Mouse (Mus musculus): ENCODE measurements around the gene Sfrp2. TPM values are rescaled to one million over a fixed set of nuclear protein-coding genes. Genes with fewer than 3 reads are reported as not detected.

Gene Sfrp2
- polyA plus RNA-seq, 1 experiment from 2014 or later = 181 TPM

DNA sequence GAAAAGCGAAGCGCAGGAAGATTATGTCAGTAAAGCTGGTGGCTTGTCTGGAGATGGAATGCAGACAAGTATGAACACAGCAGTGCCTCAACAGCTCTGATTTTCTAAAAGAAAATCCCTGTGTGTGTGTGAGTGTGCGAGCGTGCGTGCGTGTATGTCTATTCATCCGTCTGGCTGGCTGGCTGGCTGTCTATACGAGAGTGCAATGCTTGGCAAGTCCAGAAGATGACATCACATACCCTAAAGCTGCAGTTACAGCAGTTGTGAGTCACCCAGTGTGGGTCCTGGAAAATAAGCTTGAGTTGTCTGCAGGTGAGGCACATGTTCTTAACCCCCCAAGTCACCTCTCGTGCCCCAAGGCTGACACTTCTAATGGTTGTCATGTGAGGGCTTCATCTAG is 9.3 kb downstream of the Sfrp2 start:
- H3K27ac ChIP-seq (replicated peaks in 1 of 2; ENCODE audit: control insufficient read depth in 1 of 2, insufficient read depth in 1 of 2, low read depth in 2 of 2, low read length in 2 of 2) = no peak overlapping the region
- no peaks in the 10 kb centered on the region for H3K9me3 ChIP-seq (ENCODE audit: control insufficient read depth, low read length)
- H3K9ac ChIP-seq (ENCODE audit: low read length) = no peak overlapping the region
- H3K4me1 ChIP-seq (ENCODE audit: control insufficient read depth in 2 of 2, insufficient read depth in 2 of 2, low read length in 2 of 2) = peaks cover 0 to 2% of the 10 kb centered on the region in 2 experiments; a peak in 1 of 4 replicates
- H3K4me3 ChIP-seq (ENCODE audit: control insufficient read depth in 1 of 2, insufficient read depth in 1 of 2, low read depth in 1 of 2, low read length in 2 of 2) = no peak overlapping the region
- H3K27me3 ChIP-seq (ENCODE audit: control insufficient read depth, insufficient read depth, low read length) = no peaks in the 10 kb centered on the region
- ATAC-seq (ENCODE audit: insufficient number of reproducible peaks, insufficient read depth, low FRiP score, low read depth) = no peak
- no peak overlapping the region for H3K4me2 ChIP-seq (ENCODE audit: low read length)
- 71% methylated on average over 9 of the region's 9 CpGs for WGBS
- no peaks in the 10 kb centered on the region for H3K36me3 ChIP-seq (ENCODE audit: control insufficient read depth, insufficient read depth, low read length)

DNA sequence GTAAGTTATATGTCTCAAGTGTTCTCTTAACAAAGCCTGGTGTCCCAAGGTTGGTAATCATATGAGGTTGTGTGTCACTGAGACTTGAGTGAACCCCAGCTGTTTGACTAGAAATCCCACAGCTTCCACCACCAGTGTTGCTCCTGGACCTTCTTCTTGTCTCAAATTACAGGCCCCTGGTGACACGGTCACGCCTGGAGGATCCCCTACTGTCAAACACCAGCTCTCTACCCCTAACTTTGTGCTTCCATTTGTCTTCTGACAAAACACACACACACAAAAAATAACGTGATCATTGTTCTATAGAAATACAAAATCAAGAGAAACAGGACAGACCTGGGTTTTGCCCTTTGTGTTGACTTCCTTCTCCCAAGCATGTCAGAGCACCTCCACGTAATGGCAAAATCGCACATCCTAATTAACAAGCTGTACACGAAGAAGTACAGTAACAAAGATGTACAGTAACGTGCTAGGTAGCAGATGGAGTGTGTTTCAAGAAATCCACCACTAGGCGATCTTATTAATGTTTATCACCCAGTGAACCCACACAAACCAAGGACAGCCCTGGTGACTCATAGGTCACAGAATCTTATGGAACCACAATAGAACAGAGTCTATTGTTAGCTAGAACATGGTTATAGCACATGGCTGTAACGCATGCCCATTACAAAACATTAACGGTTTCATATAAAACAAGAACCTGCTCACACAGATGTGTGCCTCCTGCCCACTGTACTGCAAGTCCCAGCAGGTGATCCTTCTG is 15.5 kb downstream of the Sfrp2 start:
- Histone ChIP-seq H3K27ac (replicated peaks in 1 of 2; ENCODE audit: control insufficient read depth in 1 of 2, insufficient read depth in 1 of 2, low read depth in 2 of 2, low read length in 2 of 2) (no peak overlapping the region), H3K36me3 (ENCODE audit: control insufficient read depth, insufficient read depth, low read length) (no peaks in the 10 kb centered on the region), H3K4me2 (ENCODE audit: low read length) (no peak overlapping the region), H3K9ac (ENCODE audit: low read length) (no peak overlapping the region), H3K9me3 (ENCODE audit: control insufficient read depth, low read length) (no peaks in the 10 kb centered on the region), H3K27me3 (ENCODE audit: control insufficient read depth, insufficient read depth, low read length) (no peaks in the 10 kb centered on the region), H3K4me3 (ENCODE audit: control insufficient read depth in 1 of 2, insufficient read depth in 1 of 2, low read depth in 1 of 2, low read length in 2 of 2) (no peak overlapping the region), H3K4me1 (ENCODE audit: control insufficient read depth in 2 of 2, insufficient read depth in 2 of 2, low read length in 2 of 2) (peaks cover 7 to 8% of the 10 kb centered on the region in 2 experiments; a peak in 2 of 4 replicates)
- ATAC-seq (ENCODE audit: insufficient number of reproducible peaks, insufficient read depth, low FRiP score, low read depth) = no peak
- WGBS = 83% methylated on average over 10 of the region's 10 CpGs

DNA sequence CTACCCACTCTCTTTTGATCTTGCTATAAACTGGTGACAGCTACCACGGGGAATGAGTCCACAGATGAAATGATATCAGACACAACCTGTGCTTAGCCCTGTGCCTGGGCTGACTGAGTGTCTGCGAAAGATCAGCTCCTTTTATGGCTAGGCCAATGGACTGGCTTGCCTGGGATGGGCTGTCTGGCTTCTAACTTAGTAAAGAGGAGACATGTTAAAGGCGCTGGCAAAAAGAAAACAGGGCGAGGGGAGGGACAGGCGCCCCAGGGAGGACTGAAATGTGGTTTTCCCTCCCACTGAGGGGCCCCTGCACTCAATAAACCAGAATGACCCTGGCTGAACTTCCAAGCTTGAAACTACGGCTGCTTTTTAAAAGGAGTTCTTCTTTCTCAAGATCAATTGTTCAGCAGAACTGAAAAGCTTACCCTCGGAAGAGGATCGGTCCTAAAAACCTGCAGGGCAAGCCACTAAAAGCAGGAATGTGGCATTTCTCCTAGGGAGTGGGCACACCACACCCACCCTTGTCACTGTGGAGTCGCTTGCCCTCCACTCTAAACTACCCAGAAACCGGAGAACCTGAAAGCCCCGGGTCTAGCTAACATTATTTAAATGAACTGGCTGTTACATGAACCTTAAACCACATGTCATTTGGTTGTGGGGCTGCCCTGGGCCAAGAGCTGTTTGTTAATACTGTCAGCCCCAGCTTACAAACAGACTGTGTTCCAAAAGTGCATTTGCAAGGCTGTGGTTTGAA is 17.8 kb downstream of the Sfrp2 start:
- peak overlapping the region; percentile 52 for H3K4me2 ChIP-seq (ENCODE audit: low read length)
- peak overlapping the region; percentile 51; the same call in 1 of the 2 replicates for H3K9ac ChIP-seq (ENCODE audit: low read length)
- H3K27ac ChIP-seq (replicated peaks in 1 of 2; ENCODE audit: control insufficient read depth in 1 of 2, insufficient read depth in 1 of 2, low read depth in 2 of 2, low read length in 2 of 2) = peak overlapping the region in 1 of 2 experiments; percentile 39; a peak in 2 of 4 replicates
- H3K4me3 ChIP-seq (ENCODE audit: control insufficient read depth in 1 of 2, insufficient read depth in 1 of 2, low read depth in 1 of 2, low read length in 2 of 2) = peak overlapping the region in 1 of 2 experiments; percentile 6; a peak in 1 of 4 replicates
- peak; percentile 69 for ATAC-seq (ENCODE audit: insufficient number of reproducible peaks, insufficient read depth, low FRiP score, low read depth)
- 30% methylated on average over 11 of the region's 11 CpGs for WGBS
- H3K9me3 ChIP-seq (ENCODE audit: control insufficient read depth, low read length) = no peaks in the 10 kb centered on the region
- H3K36me3 ChIP-seq (ENCODE audit: control insufficient read depth, insufficient read depth, low read length) = no peaks in the 10 kb centered on the region
- H3K27me3 ChIP-seq (ENCODE audit: control insufficient read depth, insufficient read depth, low read length) = peaks cover 6% of the 10 kb centered on the region; the same call in 1 of the 2 replicates
- peaks cover 7 to 8% of the 10 kb centered on the region in 2 experiments; a peak in 2 of 4 replicates for H3K4me1 ChIP-seq (ENCODE audit: control insufficient read depth in 2 of 2, insufficient read depth in 2 of 2, low read length in 2 of 2)

DNA sequence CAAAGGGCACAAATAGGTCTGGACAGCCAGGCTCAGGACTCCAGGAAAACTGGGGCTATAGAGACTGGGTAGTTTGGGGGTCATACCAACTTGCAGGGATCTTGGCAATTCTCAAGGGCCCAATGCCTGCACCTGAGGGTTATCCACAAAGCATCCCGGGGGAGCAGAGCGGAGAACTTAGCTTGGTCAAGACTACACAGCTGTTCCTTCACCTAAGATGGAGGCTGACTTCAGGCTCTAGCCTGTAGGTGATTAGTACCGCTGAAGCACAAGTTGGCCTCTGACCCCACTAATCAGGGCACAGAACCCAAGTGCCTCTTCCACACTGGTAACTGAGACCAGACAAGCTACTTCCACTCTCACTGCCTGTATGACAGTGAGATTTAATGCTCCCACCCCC is 18.6 kb downstream of the Sfrp2 start:
- no peaks in the 10 kb centered on the region for H3K36me3 ChIP-seq (ENCODE audit: control insufficient read depth, insufficient read depth, low read length)

DNA sequence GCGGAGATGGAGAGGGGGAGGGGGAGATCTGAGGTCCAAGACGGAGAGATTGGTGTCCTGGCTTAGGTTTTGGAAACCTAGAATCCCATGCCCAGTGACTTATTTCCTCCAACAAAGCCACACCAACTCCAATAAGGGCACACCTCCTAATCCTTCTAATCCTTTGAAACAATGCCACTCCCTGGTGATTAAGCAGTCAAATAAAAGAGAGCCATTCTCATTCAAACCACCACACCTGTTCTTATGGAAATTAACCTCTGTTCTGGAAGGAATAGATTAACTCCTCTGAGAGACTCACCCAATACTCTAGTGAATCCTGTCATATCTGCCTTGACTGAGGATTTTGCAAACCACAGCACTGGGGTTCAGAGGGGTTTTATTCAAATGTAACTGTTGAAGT is 21.0 kb downstream of the Sfrp2 start:
- Histone ChIP-seq H3K36me3 (ENCODE audit: control insufficient read depth, insufficient read depth, low read length) (no peaks in the 10 kb centered on the region), H3K4me2 (ENCODE audit: low read length) (no peak overlapping the region), H3K4me3 (ENCODE audit: control insufficient read depth in 1 of 2, insufficient read depth in 1 of 2, low read depth in 1 of 2, low read length in 2 of 2) (no peak overlapping the region), H3K27me3 (ENCODE audit: control insufficient read depth, insufficient read depth, low read length) (peaks cover 7% of the 10 kb centered on the region; the same call in 1 of the 2 replicates), H3K4me1 (ENCODE audit: control insufficient read depth in 2 of 2, insufficient read depth in 2 of 2, low read length in 2 of 2) (peaks cover 8 to 10% of the 10 kb centered on the region in 2 experiments; a peak in 2 of 4 replicates), H3K9ac (ENCODE audit: low read length) (no peak overlapping the region), H3K9me3 (ENCODE audit: control insufficient read depth, low read length) (no peaks in the 10 kb centered on the region), H3K27ac (replicated peaks in 1 of 2; ENCODE audit: control insufficient read depth in 1 of 2, insufficient read depth in 1 of 2, low read depth in 2 of 2, low read length in 2 of 2) (no peak overlapping the region)
- no peak for ATAC-seq (ENCODE audit: insufficient number of reproducible peaks, insufficient read depth, low FRiP score, low read depth)
- 53% methylated on average over 2 of the region's 2 CpGs for WGBS

More for the DNA sequence above, 18.6 kb downstream of the Sfrp2 start:
- Histone ChIP-seq H3K4me1 (ENCODE audit: control insufficient read depth in 2 of 2, insufficient read depth in 2 of 2, low read length in 2 of 2) (peaks cover 8 to 10% of the 10 kb centered on the region in 2 experiments; a peak in 2 of 4 replicates), H3K9me3 (ENCODE audit: control insufficient read depth, low read length) (no peaks in the 10 kb centered on the region), H3K4me3 (ENCODE audit: control insufficient read depth in 1 of 2, insufficient read depth in 1 of 2, low read depth in 1 of 2, low read length in 2 of 2) (no peak overlapping the region), H3K4me2 (ENCODE audit: low read length) (no peak overlapping the region), H3K27ac (replicated peaks in 1 of 2; ENCODE audit: control insufficient read depth in 1 of 2, insufficient read depth in 1 of 2, low read depth in 2 of 2, low read length in 2 of 2) (no peak overlapping the region), H3K27me3 (ENCODE audit: control insufficient read depth, insufficient read depth, low read length) (peaks cover 7% of the 10 kb centered on the region; the same call in 1 of the 2 replicates), H3K9ac (ENCODE audit: low read length) (no peak overlapping the region)
- WGBS = 85% methylated on average over 3 of the region's 3 CpGs
- no peak for ATAC-seq (ENCODE audit: insufficient number of reproducible peaks, insufficient read depth, low FRiP score, low read depth)

DNA sequence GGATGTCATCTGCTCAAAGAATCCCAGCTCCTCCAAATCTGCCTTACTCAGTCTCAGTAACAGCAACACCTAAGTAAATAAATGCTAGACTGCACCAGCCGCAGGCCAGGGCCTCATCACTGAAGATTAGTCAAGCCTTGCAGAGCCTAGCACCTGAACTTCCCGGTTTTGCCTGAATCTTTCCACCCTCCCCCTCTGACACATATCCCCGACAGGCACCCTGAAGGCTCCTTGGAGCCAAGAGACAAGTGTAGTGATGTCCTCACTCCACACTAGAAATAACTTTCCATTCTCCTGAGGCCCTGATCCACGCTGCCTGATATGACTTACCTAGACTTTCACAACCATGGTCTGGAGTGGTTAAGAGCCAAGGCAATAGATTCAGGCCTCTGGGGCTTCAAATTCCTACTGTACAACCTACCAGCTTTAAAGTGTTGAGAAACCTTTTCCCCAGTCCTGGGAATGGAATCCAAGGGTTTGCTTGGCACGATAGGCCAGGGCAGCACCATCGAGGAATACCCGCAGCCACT is 21.7 kb downstream of the Sfrp2 start:
- Histone ChIP-seq H3K9me3 (ENCODE audit: control insufficient read depth, low read length) (no peaks in the 10 kb centered on the region), H3K27me3 (ENCODE audit: control insufficient read depth, insufficient read depth, low read length) (peaks cover 7% of the 10 kb centered on the region; the same call in 1 of the 2 replicates), H3K9ac (ENCODE audit: low read length) (no peak overlapping the region), H3K4me3 (ENCODE audit: control insufficient read depth in 1 of 2, insufficient read depth in 1 of 2, low read depth in 1 of 2, low read length in 2 of 2) (no peak overlapping the region), H3K27ac (replicated peaks in 1 of 2; ENCODE audit: control insufficient read depth in 1 of 2, insufficient read depth in 1 of 2, low read depth in 2 of 2, low read length in 2 of 2) (no peak overlapping the region), H3K4me2 (ENCODE audit: low read length) (no peak overlapping the region), H3K4me1 (ENCODE audit: control insufficient read depth in 2 of 2, insufficient read depth in 2 of 2, low read length in 2 of 2) (peaks cover 8 to 10% of the 10 kb centered on the region in 2 experiments; a peak in 2 of 4 replicates), H3K36me3 (ENCODE audit: control insufficient read depth, insufficient read depth, low read length) (no peaks in the 10 kb centered on the region)
- no peak for ATAC-seq (ENCODE audit: insufficient number of reproducible peaks, insufficient read depth, low FRiP score, low read depth)
- 84% methylated on average over 7 of the region's 7 CpGs for WGBS

DNA sequence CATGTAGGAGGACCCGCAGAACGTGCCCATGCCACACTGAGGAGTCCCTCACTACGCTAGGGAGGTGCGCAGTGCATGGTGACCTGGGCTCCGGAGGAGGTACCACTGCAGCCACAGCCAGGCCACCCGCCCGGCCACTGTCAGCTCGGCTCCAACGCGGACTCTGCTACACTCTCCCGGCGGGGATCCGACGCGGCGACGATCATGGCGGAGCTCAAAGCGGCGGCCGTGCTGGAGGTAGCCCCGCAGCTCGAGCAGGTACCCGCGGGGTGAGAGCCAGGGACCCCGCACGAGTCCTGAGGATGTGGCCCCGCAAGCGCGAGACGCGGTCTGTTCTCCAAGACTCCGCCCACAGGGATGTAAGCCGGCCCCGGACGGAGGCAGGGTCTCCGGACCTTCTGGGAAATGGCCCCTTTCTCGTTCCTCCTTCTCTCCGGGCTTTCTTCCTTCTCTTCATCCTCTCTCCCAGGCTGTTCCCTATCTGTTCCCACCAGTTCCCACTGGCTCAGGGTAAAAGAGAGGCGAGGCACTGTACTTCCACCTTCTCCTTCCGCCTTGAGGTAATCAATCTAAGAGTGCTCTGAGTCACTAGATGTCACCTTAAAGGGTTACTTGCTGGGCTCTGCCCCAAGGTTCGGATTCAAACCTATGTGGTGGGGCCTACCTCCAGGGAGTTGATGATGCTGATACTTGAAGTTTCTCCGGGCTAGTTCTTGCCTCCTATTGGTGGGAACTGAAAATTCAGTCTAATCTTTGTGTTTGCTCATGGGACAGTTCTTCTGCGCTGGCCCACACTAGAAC is 23.7 kb downstream of the Sfrp2 start:
- peak; percentile 37; the same call in 1 of the 2 replicates for ATAC-seq (ENCODE audit: insufficient number of reproducible peaks, insufficient read depth, low FRiP score, low read depth)
- Histone ChIP-seq H3K27ac (replicated peaks in 1 of 2; ENCODE audit: control insufficient read depth in 1 of 2, insufficient read depth in 1 of 2, low read depth in 2 of 2, low read length in 2 of 2) (no peak overlapping the region), H3K36me3 (ENCODE audit: control insufficient read depth, insufficient read depth, low read length) (no peaks in the 10 kb centered on the region), H3K4me3 (ENCODE audit: control insufficient read depth in 1 of 2, insufficient read depth in 1 of 2, low read depth in 1 of 2, low read length in 2 of 2) (peak overlapping the region; percentile 61 to 70), H3K4me2 (ENCODE audit: low read length) (peak overlapping the region; percentile 78), H3K27me3 (ENCODE audit: control insufficient read depth, insufficient read depth, low read length) (peaks cover 7% of the 10 kb centered on the region; the same call in 1 of the 2 replicates), H3K4me1 (ENCODE audit: control insufficient read depth in 2 of 2, insufficient read depth in 2 of 2, low read length in 2 of 2) (peaks cover 0 to 3% of the 10 kb centered on the region in 2 experiments; a peak in 1 of 4 replicates), H3K9ac (ENCODE audit: low read length) (peak overlapping the region; percentile 73), H3K9me3 (ENCODE audit: control insufficient read depth, low read length) (no peaks in the 10 kb centered on the region)
- 2% methylated on average over 44 of the region's 44 CpGs for WGBS

Measured in heart, embryonic 14.5 days (tissue).